Mouse (Mus musculus) C2C12 (cell line): Measurements from ENCODE around the gene Cramp1l. TPM values are rescaled to one million over a fixed set of nuclear protein-coding genes. Genes with fewer than 3 reads are reported as not detected.
"Not testable (repeated sequence)": the region's sequence is repeated elsewhere in the genome, so short reads cannot be mapped to it uniquely, and the experiment has no call there.

Source experiments
- H3K27me3 ChIP-seq: one replicate; pipeline ENCODE4 v1.6.1; 2011; ENCODE audit not compliant: control insufficient read depth, insufficient read depth, insufficient read length
- H3K36me3 ChIP-seq: one replicate; pipeline ENCODE4 v1.6.1; 2011; ENCODE audit not compliant: control insufficient read depth, insufficient read depth
- H3K4me3 ChIP-seq: one replicate; pipeline ENCODE4 v1.5.1; 2011; ENCODE audit warnings: mild to moderate bottlenecking, control low read depth; ENCODE audit not compliant: poor library complexity, insufficient read depth, severe bottlenecking
- H3K79me2 ChIP-seq: one replicate; pipeline ENCODE4 v1.6.1; 2011; ENCODE audit not compliant: control insufficient read depth, insufficient read depth
- H3K79me3 ChIP-seq: one replicate; pipeline ENCODE4 v1.6.1; 2011; ENCODE audit warnings: low read depth, control low read depth
- H3ac ChIP-seq: one replicate; pipeline ENCODE3; 2011; ENCODE audit warnings: low read depth; ENCODE audit not compliant: control insufficient read depth, insufficient read length
- CEBPB ChIP-seq: IDR thresholded peaks from one replicate; pipeline ENCODE4 v1.6.1; 2011; ENCODE audit warnings: low read depth, mild to moderate bottlenecking, control low read depth, moderate library complexity
- CTCF ChIP-seq: IDR thresholded peaks from one replicate; pipeline ENCODE4 v1.5.1; 2011; ENCODE audit not compliant: control insufficient read depth, insufficient read depth, insufficient read length
- FOSL1 ChIP-seq: IDR thresholded peaks from one replicate; pipeline ENCODE4 v1.8.0; 2011; ENCODE audit warnings: mild to moderate bottlenecking, low read length; ENCODE audit not compliant: poor library complexity, insufficient read depth, severe bottlenecking
- MAX ChIP-seq: IDR thresholded peaks from one replicate; pipeline ENCODE4 v1.6.1; 2011; ENCODE audit warnings: mild to moderate bottlenecking, control low read depth
- MYOD1 ChIP-seq: IDR thresholded peaks from one replicate; pipeline ENCODE4 v1.6.1; 2011; ENCODE audit warnings: low read depth; ENCODE audit not compliant: control insufficient read depth, insufficient read length
- MYOG ChIP-seq: IDR thresholded peaks from one replicate; pipeline ENCODE4 v1.6.1; 2011; ENCODE audit not compliant: control insufficient read depth, insufficient read length; ENCODE audit errors: extremely low read depth
- USF1 ChIP-seq: IDR thresholded peaks from one replicate; pipeline ENCODE4 v1.6.1; 2011; ENCODE audit warnings: low read depth, mild to moderate bottlenecking, control low read depth, moderate library complexity
- polyA plus RNA-seq: library from polyadenylated mRNA; unstranded; fragments of >200 nt; fragmentation: generic; extraction: Trizol; gene quantifications from one replicate; pipeline ENCODE4 v1.2.1, GENCODE M21; 2012; ENCODE audit warnings: missing spikeins

Gene Cramp1l
- polyA plus RNA-seq, 1 experiment: 4.3 TPM

DNA sequence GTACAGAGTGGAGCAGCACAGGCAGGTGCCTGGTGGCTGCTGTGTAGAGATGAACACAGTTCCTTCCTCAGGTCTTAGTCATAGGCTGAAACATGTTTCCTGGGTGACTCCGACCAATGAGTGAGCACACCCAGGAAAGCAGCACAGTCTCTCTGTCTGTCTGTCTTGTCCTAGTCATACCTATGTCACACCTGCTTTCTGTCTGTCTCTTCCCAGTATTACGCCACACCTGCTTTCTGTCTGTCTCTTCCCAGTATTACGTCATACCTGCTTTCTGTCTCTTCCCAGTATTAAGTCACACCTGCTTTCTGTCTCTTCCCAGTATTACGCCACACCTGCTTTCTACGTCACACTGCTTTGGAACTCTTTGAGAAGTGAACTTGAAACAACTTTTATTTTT, 67.4 kb downstream of the Cramp1l start:
- Histone ChIP-seq H3ac (no peak overlapping the region), H3K4me3 (no peak overlapping the region), H3K79me2 (peaks cover 23% of the 10 kb centered on the region), H3K27me3 (no peaks in the 10 kb centered on the region), H3K36me3 (peaks cover 61% of the 10 kb centered on the region), H3K79me3 (peaks cover 6% of the 10 kb centered on the region)
- no peak for TF ChIP-seq MYOD1
- no peak for TF ChIP-seq MYOG
- TF ChIP-seq MAX: no peak
- no peak for TF ChIP-seq CTCF
- no peak for TF ChIP-seq CEBPB

DNA sequence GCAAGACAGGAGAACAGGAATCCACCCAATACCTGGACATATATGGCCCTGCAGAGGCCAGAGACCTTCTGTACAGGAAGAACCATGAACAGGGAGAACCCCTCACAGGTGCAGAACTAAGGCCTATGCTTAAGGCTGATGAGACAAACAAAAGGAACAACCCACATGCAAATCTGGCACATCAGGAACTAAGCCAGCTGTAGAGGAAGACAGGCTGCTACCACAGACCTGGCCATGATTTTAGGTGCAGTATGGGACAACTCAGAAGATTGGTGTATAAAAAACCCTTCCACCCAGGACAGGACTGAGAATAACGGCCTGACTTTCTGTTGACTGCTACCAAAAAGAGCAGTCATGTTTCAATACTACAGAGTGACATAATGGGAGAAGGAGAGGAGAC, 72.0 kb downstream of the Cramp1l start:
- not testable (repeated sequence) for H3K79me2 ChIP-seq, H3K27me3 ChIP-seq, H3ac ChIP-seq, H3K79me3 ChIP-seq, H3K4me3 ChIP-seq
- peaks cover 51% of the 10 kb centered on the region for H3K36me3 ChIP-seq

DNA sequence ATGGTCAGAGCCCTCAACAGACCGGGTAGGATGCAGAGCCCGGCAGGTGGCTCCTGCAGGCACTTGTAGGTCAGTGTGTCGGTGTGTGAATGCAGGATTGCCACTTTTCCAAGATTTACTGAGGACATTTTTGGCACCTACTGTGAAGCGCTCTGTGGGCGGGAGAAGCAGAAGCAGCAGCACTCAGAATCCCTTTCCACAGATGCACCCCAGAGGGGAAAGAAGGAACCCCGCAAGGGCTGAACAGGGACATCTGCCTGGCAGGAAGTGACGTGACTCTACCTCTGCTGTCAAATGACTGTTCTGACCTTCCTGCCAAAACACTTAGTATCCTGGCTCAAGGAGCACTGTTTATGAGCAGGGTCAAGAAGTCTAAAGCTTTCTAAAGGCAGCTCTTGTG, 72.6 kb downstream of the Cramp1l start:
- H3K27me3 ChIP-seq: no peaks in the 10 kb centered on the region
- H3K36me3 ChIP-seq: peaks cover 48% of the 10 kb centered on the region
- no peaks in the 10 kb centered on the region for H3K79me2 ChIP-seq
- no peak overlapping the region for H3ac ChIP-seq
- no peak overlapping the region for H3K4me3 ChIP-seq
- no peak for TF ChIP-seq MYOD1
- TF ChIP-seq CEBPB: no peak
- TF ChIP-seq CTCF: no peak
- no peak for TF ChIP-seq MAX
- no peak for TF ChIP-seq FOSL1
- TF ChIP-seq USF1: no peak
- no peak for TF ChIP-seq MYOG
- H3K79me3 ChIP-seq: no peaks in the 10 kb centered on the region

DNA sequence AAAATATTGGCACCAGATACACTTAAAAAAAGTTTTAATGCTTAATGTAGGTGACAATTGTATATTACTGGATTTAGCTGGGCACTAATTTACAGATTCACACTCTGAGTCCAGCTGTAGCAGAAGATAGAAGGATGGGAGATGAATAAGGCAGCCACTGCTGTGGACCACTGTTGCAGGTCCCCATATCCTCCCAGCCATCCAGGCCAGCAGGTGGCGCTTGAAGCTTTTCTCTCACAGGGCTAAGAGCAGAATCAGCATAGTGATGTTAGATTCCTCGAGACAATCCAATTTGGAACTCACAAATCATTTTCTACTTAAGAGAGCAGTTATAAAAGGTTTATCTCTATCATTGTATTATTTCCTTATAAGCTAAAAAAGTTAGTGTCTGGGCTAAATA, 73.1 kb downstream of the Cramp1l start:
- not testable (repeated sequence) for H3K79me2 ChIP-seq, H3K27me3 ChIP-seq, H3ac ChIP-seq, H3K4me3 ChIP-seq, H3K79me3 ChIP-seq
- H3K36me3 ChIP-seq: peaks cover 47% of the 10 kb centered on the region

DNA sequence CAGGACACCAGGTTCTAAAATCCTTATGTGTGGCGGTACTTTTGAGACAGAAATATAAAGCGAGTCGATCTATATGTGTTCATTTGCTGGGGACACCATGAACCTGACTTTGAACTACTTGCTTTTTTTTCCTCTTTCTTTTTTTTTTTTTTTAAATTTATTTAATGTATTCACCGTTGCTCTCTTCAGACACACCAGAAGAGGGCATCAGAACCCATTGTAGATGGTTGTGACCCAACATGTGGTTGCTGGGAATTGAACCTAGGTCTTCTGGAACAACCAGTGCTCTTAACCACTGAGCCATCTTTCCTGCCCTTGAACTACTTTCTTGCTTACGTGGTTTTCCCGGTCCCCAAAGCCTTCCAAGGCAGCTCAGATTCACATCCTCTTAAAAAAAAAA, 78.3 kb downstream of the Cramp1l start:
- Histone ChIP-seq H3K79me2 (peaks cover 45% of the 10 kb centered on the region), H3K36me3 (peaks cover 21% of the 10 kb centered on the region), H3ac (peak overlapping the region; percentile 55), H3K4me3 (no peak overlapping the region), H3K79me3 (peaks cover 40% of the 10 kb centered on the region), H3K27me3 (no peaks in the 10 kb centered on the region)
- TF ChIP-seq CEBPB: no peak
- no peak for TF ChIP-seq MYOG
- no peak for TF ChIP-seq CTCF
- no peak for TF ChIP-seq USF1
- TF ChIP-seq MAX: no peak
- no peak for TF ChIP-seq MYOD1
- no peak for TF ChIP-seq FOSL1

DNA sequence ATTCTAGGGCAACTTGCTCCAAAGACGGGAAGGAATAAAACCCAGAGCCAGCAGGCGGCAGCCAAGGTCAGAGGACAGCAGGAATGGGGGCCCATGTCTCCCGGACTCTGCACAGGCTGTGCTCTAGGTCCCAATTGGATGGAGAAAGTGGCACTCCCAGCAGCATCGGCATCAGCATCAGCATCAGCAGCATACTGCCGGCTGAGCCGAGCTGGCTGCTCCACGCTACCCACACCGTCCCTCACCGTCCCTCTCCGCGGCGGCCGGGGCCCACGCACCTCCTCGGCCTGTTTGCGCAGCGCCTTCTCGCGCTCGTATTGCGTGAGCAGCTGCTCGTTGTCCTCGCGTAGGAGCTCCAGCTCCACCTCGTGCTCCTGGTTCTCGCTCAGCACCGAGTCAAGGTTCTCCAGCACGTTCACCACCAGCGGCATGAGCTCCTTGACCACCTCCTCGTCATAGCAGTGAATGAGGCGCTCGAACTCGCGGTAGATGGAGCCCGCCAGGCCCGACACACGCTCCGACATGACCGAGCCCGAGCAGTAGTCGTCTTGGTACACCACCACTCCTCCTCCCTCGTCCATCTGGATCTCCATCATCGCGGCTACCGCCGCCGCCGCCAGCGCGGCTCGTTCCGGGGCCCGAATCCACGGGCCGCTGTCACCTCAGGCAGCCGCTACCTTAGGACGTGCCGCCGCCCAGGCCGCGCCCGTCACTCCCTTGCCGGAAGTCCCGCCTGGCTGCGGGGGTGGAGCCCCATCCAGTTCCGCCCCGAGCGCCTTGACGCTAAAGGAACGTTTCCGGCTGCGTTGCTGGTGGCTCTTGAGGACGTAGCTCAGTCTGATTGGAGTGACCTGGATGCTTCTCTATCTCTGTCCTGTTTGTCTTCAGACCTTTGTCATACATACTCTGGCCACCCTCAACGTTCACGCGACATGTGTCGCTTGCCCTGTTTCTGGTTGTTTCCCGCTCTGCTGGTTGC, 79.0 kb downstream of the Cramp1l start, which contains the start of gene Mapk8ip3:
TSS of gene Mapk8ip3 (minus strand) at position 719 of the 979 bp plus-strand sequence.
- Histone ChIP-seq H3ac (peak within 1 kb of the TSS; percentile 84), H3K79me2 (peaks cover 53% of the 10 kb centered on the region), H3K36me3 (peaks cover 21% of the 10 kb centered on the region), H3K4me3 (peak within 1 kb of the TSS; percentile 78), H3K79me3 (peaks cover 45% of the 10 kb centered on the region), H3K27me3 (no peaks in the 10 kb centered on the region)
- TF ChIP-seq MAX: peak; percentile 19
- TF ChIP-seq MYOD1: no peak
